Mouse (Mus musculus) spleen, postnatal 10 days (tissue): ENCODE data around the gene Tlr9.

ENCODE experiments used
- DNase-seq, 2 experiments: peaks; one replicate each; pipeline ENCODE4 v3.0.0; 2021 to 2022; ENCODE audit warnings: low spot score in 2 of 2

Gene Tlr9

DNA sequence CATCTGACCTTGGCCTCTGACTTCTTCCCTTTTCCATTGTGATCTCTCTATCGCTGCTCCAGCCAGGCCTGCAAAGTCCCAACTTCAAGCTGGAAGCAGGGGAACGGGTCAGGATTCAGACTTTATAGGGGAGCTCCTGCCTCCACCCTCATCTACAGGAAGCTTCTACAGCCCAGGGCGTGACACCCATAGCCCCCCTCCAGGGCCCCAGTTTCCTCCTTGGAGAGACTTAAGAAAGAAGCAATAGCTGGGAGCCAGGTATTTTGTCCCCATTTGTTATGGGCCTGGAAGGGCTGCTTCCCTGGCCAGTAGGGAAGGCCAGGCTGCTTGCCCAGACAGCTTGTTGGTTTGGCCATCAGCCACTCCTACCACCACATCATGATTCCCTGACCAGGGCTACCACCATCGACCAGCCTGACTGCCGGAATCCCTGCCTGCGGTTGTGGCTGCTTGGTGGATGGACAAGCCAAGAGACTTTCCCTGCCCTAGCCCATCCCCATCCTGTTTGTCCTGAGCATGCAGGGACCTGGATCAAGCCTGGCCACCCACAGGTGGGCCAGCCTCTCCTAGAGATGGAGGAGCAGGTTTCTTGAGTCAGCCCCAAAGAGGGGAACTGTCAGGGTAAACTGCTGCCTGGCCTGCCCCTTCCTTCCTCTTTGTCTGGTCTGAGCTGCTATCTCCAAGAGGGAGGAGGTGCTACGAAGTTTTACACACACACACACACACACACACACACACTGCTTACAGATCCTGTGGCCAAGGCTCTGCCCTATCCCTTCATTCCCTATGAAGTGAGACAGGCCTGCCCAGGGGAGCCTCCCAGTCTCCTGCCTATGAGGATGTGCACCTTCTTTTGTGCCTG is 18.2 kb upstream of the Tlr9 start:
- peak; percentile 19 to 31 for DNase-seq

GRCm38 (mm10) chr9:106205713-106206290 is 16.6 kb upstream of the Tlr9 start:
- DNase-seq, result no peak

GRCm38 (mm10) chr9:106206515-106206914 is 15.9 kb upstream of the Tlr9 start:
- DNase-seq, result no peak

GRCm38 (mm10) chr9:106208181-106208580 is 14.2 kb upstream of the Tlr9 start:
- DNase-seq, result no peak

GRCm38 (mm10) chr9:106209954-106210353 is 12.4 kb upstream of the Tlr9 start:
- no peak for DNase-seq

DNA sequence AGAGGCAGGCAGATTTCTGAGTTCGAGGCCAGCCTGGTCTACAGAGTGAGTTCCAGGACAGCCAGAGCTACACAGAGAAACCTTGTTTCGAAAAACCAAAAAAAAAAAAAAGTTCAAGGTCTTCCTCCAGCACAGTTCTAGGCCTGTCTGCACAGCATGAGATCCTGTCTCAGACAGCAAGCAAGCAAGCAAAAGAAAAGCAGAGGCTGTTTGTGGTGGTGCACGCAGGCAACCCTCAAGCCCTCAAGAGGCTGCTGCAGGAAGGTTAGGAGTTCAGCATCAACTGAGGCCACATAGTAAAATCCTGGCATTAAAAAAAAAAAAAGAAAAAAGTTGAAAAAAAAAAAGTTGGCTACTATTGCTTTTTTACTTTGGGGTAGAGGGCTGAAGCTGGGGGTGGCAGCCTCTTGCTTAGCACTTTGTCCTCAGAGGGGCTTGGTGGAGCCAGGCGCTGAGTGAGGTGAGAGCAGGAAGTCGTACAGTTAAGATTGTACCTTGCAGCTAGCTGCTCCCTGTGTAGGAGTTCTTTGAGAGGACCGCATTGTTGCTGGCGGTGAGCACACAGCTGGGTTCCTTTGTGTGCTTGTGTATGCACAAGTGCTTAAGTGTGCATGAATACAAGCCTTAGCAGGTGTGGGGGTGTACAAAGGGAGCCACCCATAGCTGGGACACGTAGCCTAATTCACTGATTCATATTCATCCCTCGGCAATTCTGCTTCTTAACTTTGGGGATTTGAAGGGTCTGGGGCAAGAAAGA is 11.4 kb upstream of the Tlr9 start:
- DNase-seq, result no peak

DNA sequence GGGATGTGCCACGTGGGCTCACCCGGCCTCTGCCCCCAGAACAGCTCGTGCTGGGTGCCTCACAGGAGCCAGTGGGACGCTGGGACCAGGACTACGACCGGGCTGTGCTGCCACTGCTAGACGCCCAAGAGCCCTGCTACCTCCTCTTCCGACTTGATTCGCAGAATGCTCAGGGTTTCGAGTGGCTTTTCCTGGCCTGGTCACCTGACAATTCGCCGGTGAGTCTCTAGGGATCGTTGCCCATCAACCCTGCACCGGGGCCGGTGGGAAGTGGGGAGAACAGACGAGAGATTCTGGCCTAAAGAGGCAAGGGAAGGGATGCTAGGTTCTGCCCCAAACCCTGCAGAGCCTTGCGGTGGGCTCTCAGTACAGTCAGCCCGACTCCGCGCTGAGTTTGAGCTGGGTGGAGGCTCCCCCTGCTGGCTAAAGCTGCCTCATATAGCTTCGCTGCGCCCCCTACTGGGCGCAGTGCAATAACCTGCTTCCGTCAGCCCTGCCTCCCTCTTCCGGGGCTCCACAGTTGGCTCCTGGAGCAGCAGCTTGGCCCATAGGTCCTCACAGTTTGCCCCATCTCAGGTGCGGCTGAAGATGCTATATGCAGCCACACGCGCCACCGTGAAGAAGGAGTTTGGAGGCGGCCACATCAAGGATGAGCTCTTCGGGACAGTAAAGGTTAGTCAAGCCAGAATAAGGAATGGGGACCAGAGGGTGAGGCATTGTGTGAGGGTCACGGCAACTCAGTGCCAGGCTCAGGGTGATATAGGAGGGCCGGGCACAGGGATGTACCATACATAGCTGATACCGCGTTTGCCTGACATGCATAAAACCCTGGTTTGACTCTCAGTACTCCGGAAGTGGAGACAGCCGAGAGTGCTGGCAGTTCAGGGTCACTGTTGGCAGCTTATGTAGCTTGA is 10.5 kb upstream of the Tlr9 start:
- peak; percentile 78 to 90 for DNase-seq

- DNase-seq, result no peak
These were observed 9.8 kb upstream of the Tlr9 start for GRCm38 (mm10) chr9:106212594-106212981.

DNA sequence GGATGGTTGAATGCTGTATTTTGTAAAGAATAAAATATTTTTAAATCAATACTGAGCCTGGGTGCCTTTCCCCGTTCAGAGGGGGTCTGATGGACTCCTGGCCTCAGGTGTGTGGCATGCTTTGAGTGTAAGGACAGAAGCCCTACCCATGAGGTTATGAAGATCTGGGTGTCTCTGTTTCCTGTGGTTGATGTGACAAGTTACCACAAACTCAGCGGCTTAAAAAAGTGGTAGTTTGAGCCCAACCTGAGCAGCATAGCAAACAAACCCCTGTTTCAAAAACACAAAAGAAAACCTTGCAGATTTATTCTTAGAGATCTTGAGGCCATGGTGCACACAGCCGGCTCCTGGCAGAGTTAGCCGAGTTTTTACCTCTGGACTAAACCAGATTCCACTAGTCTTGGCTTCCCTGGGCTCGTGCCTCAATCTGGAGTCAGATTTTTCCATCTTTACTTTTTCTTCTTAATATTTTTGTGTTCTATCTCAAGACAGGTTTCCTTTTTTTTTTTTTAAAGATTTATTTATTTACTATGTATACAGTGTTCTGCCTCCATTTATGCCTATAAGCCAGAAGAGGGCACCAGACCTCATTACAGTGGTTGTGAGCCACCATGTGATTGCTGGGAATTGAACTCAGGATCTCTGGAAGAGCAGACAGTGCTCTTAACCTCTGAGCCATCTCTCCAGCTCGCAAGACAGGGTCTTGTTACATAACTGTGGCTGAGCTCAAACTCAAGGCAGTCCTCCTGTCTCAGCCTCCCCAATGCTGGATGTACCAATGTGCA is 6.9 kb upstream of the Tlr9 start:
- DNase-seq, result no peak

DNA sequence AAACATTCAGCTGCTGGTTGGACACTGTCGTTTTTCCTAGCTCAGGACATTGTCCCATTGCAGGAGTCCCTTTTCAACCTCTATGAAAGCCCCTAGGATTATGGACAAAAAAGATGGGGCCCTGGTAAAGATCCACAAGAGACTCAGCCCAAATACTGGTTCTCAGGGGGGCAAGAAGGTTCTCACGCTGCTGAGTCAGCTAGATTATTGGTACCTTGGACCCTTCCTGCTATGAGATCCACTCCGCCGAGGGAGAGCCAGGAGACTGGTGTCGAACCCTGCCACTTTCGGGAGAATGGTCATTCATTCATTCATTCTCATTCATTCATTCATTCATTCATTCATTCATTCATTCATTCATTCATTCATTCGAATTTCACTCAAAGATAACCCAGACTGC is 5.4 kb upstream of the Tlr9 start:
- DNase-seq, result no peak

DNA sequence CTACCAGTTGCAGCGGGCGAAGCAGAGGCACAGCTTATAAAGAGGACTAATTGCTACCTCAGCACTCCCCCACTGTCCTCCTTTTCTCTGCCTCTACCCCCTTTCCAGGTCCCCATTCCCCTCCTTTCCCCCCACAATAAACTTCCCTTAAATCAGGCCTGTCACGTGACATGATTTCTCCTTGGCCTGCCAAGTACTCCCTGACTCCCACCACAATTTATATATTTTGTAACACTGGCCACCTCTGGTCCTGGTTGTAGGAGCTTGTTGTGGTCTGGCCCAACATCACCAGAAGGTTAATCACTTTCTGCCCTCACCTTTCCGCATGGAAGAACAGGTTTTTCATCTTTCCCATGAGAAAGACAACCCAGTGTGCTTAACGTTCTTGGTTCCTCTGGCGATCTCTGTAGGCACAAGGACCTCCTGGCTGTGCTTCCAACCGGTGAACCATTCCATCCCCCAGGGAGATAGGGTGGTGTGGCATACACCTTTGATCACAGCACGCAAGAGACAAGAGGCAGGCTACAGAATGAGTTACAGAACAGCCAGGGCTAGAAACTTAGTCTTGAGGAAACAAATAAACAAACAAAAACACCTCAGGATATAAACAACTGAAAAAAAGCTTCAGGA is 1.4 kb upstream of the Tlr9 start:
- no peak for DNase-seq

- peak in 1 of 2 experiments; percentile 36 for DNase-seq
These were observed 596 bp downstream of the Tlr9 start for GRCm38 (mm10) chr9:106222994-106223393.

- DNase-seq, result no peak
These were observed 3.2 kb downstream of the Tlr9 start for GRCm38 (mm10) chr9:106225469-106226150.

- DNase-seq, result no peak
These were observed 3.8 kb downstream of the Tlr9 start for GRCm38 (mm10) chr9:106226151-106226682.

DNA sequence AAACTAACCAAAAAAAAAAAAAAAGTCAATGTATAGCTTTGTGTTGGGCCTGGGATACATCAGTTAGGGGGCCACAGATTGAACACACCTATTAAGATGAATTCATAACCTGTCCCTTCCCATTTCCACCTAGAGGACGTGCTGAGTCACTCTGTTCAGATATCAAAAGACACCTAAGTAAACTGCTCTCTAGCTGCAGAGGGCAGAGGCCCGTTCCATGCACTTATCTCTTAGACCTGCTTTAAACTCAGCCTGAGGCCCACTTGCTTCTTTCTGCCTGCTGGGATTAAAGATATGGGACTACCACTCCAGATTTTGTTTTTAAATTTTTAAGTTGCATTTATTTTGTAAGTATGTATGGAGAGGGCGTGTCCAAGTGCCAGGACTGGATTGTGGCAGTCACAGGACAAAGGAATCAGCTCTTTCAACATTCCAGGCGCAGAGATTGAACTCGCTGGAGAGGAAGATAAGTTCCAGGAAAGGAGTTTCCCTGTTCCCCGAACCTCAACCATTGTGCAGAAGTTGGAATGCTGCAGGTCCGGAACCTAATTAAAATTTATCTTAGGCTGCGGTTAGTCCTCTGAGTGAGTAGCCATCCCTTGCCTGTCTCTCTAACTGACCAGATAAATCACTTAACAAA is 5.5 kb downstream of the Tlr9 start:
- no peak for DNase-seq

GRCm38 (mm10) chr9:106230051-106230733 is 7.8 kb downstream of the Tlr9 start:
- DNase-seq, result no peak

DNA sequence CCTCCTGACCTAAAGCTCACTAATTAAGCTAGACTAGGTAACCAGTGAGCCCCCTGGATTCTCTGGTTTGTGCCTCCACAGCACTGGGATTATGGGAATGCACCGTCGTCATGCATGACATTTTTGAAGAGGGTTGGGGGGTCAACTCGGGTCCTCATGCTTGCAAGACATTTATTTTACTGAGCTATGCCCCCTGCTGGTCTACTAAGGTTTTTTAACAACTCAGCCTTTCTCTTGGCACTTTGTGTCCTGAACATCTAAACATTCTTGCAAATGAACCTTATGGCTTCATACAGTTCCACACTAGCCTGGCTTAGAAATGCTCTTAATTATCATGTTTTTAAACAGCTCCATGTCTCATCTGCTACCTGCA is 8.3 kb downstream of the Tlr9 start:
- no peak for DNase-seq

DNA sequence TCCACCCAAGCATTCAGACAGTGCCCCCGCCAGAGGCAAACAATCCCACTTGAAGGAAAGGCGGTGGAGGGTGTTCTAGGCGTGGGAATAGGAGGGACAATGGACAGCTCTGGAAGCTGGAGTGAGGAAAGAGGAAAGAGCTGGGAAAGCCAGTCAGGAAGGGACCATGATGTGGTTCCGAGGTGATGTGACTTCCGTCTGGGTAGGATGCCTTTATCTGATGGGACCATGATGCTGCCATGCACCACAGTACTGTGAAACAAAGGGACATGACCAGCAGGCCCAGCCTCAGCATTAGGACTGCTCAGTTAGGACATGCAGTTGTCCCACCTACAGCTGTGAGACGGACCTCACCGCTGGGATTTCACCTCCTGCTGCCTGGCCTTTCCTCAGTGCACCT is 8.8 kb downstream of the Tlr9 start:
- no peak for DNase-seq
